Mouse (Mus musculus) layer of hippocampus, postnatal 36 days (tissue): Measurements from ENCODE around the gene Gm5565. TPM values are rescaled to one million over a fixed set of nuclear protein-coding genes. Genes with fewer than 3 reads are reported as not detected.
"Not testable (repeated sequence)": the region's sequence is repeated elsewhere in the genome, so short reads cannot be mapped to it uniquely, and the experiment has no call there.

ENCODE experiments used
- DNase-seq, 2 experiments: peaks; one replicate each; pipeline ENCODE4 v3.0.0; 2022
- total RNA-seq, 2 experiments: library from RNA; stranded (reverse); gene quantifications; 2 replicates each; pipeline ENCODE4 v1.2.3; 2021

Gm5565 gene
- total RNA-seq: not detected

DNA sequence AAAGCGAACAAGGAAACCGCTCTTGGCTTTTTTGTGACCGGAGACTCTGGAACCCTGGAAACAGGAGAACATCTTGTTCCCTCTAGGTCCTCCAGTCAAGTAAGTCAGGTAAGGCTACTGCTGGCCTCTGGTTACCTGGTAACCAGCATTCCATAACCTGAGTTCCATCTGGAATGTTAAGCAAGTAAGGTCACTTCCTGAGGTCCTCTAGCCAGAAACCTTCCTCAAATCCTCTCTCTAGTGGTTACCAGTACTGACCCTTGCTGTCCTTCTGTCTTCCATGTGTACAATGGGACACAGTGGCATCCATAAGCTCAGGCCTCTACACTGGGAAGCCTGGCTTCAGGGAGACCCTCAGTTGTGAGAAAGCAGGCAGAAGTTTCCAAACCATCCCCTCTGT is at the start of gene Gm5565:
Gene Gm5565, minus strand, starts transcription at position 101 of the 400 bp plus-strand sequence.
- not testable (repeated sequence) for DNase-seq

DNA sequence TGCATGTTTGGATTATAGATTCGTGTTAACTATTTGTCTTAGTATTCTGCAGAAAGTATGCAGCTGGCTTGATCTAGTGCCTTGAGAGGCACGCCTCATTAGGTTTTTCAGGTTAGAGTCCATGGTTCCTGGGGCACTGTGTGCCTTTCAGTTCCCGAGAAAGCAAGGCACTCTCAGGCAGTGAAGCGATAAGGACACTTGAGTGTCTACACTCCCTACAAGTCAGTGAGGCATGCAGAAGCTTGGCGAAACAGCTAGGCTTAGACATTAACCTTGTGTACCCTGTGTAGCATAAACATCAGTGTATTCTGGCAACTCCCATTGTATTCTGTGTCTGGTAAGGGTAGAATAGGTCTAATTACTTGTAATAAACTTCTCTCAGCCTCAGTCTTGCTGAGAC is 45.2 kb upstream of the Gm5565 start:
- no peak for DNase-seq

DNA sequence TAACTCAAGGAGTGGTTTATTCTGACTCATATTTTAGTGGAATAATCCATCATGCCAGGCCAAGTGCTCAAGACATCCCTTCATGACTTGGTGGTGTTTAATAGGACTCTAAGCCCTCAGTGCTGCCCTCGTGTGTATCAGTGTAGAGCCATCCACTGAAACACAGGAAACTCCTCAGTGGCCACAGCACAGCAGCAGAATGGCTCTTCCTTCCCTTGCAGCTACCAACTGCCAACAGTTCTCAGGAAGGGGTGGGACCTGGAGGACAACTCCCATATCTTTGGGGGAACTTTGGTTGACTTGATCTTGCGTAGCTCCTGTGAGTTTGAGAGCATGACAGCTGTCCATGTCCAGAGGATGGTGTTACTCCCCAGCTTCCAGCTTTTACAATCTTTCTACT is 43.6 kb upstream of the Gm5565 start:
- no peak for DNase-seq

DNA sequence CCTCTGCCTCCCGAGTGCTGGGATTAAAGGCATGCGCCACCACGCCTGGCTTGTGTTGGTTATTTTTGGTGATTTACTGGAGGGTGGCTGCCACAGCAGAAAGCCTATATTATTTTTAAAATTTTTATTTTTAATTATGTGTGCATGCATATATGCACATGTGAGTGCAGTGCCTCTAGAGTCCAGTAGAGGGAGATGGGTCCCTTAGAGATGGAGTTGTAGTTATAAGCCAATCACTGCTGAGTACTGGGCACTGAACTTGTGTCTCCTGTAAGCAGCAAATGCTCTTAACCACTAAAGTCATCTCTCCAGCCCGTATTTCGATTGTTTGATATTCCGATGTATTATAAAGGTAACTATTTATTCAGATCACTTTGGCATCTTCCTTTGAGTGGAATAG is 40.2 kb upstream of the Gm5565 start:
- DNase-seq: no peak

DNA sequence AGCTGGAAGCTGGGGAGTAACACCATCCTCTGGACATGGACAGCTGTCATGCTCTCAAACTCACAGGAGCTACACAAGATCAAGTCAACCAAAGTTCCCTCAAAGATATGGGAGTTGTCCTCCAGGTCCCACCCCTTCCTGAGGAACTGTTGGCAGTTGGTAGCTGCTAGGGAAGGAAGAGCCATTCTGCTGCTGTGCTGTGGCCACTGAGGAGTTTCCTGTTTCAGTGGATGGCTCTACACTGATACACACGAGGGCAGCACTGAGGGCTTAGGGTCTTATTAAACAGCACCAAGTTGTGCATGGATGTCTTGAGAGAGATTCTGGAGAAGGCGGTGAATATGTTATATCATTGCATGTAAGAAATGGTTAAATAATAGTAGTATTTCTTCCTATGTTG is 39.2 kb upstream of the Gm5565 start:
- DNase-seq: no peak

DNA sequence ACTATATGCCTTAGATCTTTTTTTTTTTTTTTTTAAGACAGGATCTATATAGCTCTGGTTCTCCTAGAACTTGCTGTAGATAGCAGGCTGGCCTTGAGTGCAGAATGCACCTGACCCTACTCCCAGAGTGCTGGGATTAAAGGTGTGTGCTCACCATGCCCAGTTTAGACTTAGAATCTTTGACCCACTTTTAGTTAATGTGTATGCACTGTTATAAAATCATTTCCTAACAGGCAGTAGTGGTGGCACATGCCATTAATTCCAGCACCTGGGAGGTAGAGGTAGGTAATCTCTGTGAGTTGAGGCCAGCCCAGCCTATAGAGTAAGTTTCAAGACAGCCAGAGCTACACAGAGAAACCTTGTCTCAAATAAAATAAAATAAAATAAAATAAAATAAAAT is 38.7 kb upstream of the Gm5565 start:
- no peak for DNase-seq

DNA sequence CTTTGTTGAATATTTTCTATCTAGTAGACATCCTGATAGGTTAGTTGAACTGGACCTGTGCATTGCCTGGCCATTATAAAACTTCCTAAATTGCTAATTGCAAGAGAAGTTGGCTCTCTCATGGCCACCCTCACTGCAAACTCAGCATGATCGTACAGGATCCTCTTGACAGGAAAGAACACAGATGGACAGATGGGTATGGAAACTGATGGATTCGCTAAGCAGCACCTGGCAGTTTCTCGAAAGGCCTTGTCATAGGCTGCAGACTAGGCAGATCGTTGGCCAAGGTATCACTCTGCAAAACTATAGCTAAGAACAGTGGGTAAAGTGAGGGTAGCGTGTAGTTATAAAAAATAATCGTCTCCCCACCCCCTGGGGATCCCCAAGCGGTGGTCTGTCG is 33.0 kb upstream of the Gm5565 start:
- DNase-seq: no peak

DNA sequence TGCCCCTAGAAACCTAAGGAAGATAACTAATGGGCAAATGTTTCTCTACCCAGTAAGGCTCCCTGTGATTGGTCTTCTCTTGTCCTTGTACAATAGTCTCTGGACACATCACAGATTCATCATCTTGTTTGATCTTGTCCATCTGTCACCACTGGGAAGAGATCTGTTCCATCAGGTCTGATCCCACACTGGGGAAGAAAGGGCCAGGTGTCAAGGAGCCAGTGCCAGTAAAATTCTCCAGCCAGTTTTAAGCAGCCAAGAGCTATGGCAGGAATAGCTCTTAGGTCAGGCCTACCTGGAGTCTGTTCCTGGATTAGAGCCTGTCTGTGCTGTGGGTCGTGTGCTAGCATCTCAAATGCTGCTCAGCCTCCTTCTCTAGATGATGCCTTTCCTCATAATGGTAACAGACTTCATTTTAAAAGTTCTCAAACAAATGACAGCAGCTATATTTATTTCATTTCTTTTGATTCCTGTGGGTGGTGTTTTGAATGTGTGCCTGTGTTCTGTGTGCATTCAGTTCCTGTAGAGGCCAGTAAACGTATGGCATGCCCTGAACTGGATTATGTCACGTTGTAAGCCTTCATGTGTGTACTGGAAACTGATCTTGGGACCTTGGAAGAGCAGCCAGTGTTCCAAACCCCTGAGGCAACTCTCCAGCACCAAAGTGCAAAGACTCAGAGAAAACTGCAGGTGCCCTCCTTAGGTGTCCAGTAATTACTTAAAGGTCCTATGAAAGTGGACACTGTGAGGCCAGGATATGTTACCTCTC is 30.3 kb upstream of the Gm5565 start:
- no peak for DNase-seq

DNA sequence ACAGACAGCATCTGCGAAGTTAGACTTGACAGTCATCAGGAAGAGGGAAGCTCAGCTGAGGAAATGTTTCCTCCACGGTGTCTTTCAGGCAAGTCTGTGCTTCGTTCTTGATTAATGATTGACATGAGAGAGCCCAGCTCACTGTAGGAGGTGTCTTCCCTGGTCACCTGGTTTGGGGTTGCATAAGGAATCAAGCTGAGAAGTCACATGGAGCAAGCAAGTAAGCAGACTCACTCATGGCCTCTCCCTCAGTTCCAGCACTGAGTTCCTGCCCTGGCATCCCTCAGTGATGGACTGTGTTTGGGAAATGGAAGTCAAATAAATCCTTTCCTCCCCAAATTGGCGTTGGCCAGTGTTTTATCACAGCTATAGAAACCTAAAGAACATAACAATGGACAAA is 29.8 kb upstream of the Gm5565 start:
- DNase-seq: no peak

DNA sequence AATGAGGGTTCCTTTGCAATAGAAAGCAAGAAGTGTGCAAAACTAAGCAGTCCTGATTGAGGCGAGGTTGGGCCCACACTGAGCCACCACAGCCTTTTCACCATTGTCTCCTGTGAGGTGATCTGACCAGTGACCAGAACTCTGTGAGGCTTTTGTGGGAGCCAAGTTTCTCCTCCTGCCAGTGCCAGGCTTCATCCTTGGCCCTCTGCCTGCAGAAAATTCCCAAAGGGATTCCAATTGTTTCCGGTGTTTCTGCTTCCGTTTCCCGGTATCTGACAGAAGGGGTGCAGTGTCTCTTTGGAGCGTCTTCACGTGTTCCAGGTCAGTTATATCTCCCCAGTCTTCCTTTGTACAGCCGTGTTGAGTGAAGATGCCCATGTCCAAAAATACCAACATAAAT is 28.4 kb upstream of the Gm5565 start:
- DNase-seq: no peak

DNA sequence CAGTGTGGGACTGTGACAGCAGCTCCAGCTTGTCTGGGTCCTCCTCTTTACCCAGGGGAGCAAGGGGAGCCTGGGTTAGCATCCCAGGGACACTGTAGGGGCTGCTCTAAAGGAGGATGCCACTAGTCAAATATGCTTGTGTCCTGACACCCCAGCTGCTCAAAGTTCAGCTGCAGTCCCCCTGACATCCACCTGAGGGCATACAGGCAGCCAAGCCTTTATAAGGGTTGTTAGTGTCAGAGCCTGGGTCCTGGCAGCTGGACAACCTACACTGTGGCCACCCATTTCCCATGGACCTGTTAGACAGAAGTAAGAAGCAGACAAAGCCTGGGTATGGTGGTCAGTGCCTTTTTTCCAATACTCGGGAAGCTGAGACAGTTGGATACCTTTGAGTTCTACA is 27.8 kb upstream of the Gm5565 start:
- DNase-seq: no peak

DNA sequence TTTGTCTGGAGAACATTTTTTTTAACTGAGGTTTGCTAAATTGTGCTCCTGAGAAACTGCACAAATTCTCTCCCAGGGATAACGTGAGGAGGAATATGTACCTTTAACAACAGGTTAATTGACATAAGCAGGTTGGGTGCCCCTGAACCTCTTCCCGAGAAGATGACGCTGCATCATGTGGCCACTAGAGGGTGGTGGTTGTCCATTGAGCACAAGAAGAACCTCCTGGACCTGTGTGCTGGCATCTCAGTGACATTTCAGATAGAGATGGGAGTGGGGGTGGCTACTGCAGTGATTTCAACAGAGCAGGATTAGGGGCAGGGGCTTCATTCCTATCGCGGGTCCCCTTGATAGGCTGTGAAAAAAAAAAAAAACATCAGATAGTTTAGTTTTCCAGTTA is 27.1 kb upstream of the Gm5565 start:
- peak; percentile 32 to 55 for DNase-seq

DNA sequence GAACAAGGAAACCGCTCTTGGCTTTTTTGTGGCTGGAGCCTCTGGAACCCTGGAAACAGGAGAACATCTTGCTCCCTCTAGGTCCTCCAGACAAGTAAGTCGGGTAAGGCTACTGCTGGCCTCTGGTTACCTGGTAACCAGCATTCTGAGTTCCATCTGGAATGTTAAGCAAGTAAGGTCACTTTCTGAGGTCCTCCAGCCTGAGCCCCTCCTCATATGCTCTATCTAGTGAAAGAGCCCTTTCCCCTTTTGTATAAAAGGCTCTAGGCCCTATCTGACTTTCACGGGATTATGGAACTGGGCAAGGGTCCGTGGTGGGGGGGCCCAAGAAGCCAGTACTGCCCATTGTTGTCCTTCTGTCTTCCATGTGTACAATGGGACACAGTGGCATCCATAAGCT is 24.9 kb upstream of the Gm5565 start, which contains the start of gene 1700001J03Rik:
Gene 1700001J03Rik, minus strand, starts transcription at position 101 of the 400 bp plus-strand sequence.
- not testable (repeated sequence) for DNase-seq

DNA sequence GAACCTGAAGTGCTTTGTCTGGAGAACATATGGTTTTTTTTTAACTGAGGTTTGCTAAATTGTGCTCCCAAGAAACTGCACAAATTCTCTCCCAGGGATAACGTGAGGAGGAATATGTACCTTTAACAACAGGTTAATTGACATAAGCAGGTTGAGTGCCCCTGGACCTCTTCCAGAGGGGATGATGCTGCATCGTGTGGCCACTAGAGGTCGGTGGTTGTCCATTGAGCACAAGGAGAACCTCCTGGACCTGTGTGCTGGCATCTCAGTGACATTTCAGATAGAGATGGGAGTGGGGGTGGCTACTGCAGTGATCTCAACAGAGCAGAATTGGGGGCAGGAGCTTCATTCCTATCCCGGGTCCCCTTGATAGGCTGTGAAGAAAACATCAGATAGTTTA is 12.4 kb upstream of the Gm5565 start:
- DNase-seq: peak in 1 of 2 experiments; percentile 9

DNA sequence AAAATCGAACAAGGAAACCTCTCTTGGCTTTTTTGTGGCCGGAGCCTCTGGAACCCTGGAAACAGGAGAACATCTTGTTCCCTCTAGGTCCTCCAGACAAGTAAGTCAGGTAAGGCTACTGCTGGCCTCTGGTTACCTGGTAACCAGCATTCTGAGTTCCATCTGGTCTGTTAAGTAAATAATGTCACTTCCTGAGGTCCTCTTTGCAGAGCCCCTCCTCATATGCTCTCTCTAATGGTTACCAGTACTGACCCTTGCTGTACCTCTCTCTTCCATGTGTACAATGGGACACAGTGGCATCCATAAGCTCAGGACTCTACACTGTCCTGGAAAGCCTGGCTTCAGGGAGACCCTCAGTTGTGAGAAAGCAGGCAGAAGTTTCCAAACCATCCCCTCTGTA is 10.3 kb upstream of the Gm5565 start, which contains the start of gene Gm6309:
Gene Gm6309, minus strand, starts transcription at position 101 of the 400 bp plus-strand sequence.
- DNase-seq: not testable (repeated sequence)

DNA sequence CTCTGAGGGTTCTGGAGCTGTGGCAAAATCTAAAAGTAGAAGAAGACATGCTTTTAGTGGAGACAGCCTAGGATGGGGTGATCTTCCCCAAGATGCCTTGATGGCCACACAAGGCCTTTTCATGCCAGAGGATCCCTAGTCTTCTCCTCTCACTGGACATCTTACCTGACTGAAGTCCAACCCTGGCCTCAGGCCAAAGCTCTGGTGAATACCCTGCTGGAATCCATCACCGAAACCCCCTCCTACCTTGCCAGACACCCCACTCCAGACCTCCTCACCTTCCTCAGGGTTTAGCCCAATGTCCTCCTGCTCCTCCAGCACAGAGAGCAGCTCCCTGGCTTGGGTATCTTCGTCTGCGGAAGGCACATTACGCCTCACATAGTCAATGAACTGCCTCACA is 2.0 kb downstream of the Gm5565 start:
- not testable (repeated sequence) for DNase-seq

DNA sequence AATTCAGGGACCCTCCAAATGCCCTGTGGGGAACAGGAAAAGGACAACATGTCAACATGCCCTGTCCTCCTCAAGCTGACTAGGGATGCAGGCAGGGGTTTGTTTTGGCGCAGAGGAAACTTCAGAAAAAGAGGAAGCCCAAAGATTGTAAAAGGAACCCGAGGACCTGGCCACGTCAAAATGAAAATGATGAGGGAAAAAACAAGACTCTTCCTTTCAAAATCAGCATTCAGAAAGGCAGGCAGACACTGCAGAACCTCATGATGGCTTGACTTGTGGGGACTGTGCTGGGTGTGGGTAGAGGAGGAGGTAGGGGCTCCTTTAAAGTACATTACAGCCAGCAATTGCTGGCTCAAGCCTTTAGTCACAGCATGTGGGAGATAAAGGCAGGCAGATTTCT is 9.9 kb downstream of the Gm5565 start:
- no peak for DNase-seq

DNA sequence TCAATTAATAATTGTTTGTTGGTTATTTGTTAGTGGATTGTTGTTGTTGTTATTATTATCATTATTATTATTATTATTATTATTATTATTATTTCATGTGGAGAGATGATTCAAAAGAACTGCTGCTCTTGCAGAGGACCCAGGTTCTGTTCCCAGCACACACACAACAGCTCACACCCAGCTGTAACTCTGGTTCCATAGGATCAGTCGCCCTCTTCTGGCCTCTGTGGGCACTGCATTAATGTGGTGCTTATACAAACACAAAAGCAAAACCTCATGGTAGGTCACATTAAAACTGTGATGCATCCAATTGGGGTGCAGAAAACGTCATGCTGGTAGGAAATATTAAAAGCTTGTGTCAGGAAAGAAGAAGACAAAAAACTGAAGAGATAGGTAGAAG is 12.4 kb downstream of the Gm5565 start:
- DNase-seq: no peak

Other genes starting within 250 kb of the Gm5565 start
- not detected for gene Cyp3a25, start 150.9 kb downstream of the Gm5565 start, total RNA-seq
- gene Cyp3a59, start 81.3 kb downstream of the Gm5565 start, total RNA-seq: not detected
- not detected for gene Gm6309, start 10.2 kb upstream of the Gm5565 start, total RNA-seq
- gene 1700001J03Rik, start 24.8 kb upstream of the Gm5565 start, total RNA-seq: 1 to 10 TPM; 1.2 to 2.3 TPM
- 10 to 100 TPM; 70.8 to 71.5 TPM for gene Rnf6, start 61.0 kb upstream of the Gm5565 start, total RNA-seq
- gene Cdk8, start 70.7 kb upstream of the Gm5565 start, total RNA-seq: 10 to 100 TPM; 42.7 to 50.6 TPM
- 100 to 1,000 TPM; 104 to 106 TPM for gene Wasf3, start 224.4 kb upstream of the Gm5565 start, total RNA-seq